Comparison of ENCODE assay signal across 8 mouse cellular contexts in the genomic region with DNA sequence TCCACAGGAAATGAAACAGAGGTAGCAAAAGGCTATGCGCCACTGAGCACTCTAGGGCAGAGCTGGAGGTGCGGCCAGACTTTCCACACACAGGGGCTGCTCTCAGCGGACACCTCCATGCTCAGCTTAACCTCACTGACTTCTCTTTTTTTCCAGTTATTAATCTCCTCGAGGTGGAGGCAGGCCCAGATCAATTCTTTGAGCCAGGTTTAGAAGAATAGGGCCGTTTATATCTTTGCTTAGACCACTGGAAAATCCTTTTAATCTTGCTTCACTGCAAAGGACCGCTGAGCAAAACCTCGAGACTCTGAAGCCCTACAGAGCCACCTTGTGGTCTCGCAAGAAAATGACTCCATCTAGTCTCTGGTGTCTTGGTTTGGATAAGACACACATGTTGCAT. TPM values are rescaled to one million over a fixed set of nuclear protein-coding genes. Genes with fewer than 3 reads are reported as not detected.
DNase-seq lines count a peak whose midpoint lies in the region; ATAC-seq and TF ChIP-seq lines count a peak whose summit lies in the region.

No protein-coding gene starts in this region.

- peak; percentile 61; the same call in 1 of the 2 replicates for ATAC-seq in embryonic facial prominence, embryonic 13.5 days (ENCODE audit: insufficient number of reproducible peaks, insufficient read depth, low FRiP score, low TSS enrichment, low read depth)

- H3K4me3 ChIP-seq in E14TG2a.4 (replicated peaks; ENCODE audit: low read length), result peak overlapping the region; percentile 50; the same call in 1 of the 2 replicates
- 0 out of 2 replicates have a peak overlapping the region, but pooled peaks have one; percentile 12 for H3K4me3 ChIP-seq in embryonic facial prominence, embryonic 13.5 days

- peak overlapping the region; percentile 45 for H3K4me2 ChIP-seq in embryonic facial prominence, embryonic 13.5 days

- peaks cover 15% of the 10 kb centered on the region for H3K4me1 ChIP-seq in E14TG2a.4 (replicated peaks; ENCODE audit: low read depth, low read length)
- H3K4me1 ChIP-seq in embryonic facial prominence, embryonic 13.5 days, result peaks cover 17% of the 10 kb centered on the region

- no peak overlapping the region for H3K27ac ChIP-seq in embryonic facial prominence, embryonic 13.5 days

- no peaks in the 10 kb centered on the region for H3K36me3 ChIP-seq in E14TG2a.4 (ENCODE audit: insufficient read depth, low read length)
- no peaks in the 10 kb centered on the region for H3K36me3 ChIP-seq in embryonic facial prominence, embryonic 13.5 days

- no peaks in the 10 kb centered on the region for H3K9me3 ChIP-seq in E14TG2a.4 (ENCODE audit: low read length)
- H3K9me3 ChIP-seq in embryonic facial prominence, embryonic 13.5 days, result no peaks in the 10 kb centered on the region

- peaks cover 20% of the 10 kb centered on the region for H3K27me3 ChIP-seq in E14TG2a.4 (ENCODE audit: insufficient read depth, low read length)
- H3K27me3 ChIP-seq in embryonic facial prominence, embryonic 13.5 days, result no peaks in the 10 kb centered on the region

- peak; percentile 57 for TF ChIP-seq CTCF in E14TG2a.4 (conservative IDR thresholded peaks at IDR 0.05; ENCODE audit: low read length)

- H3K9ac ChIP-seq in embryonic facial prominence, embryonic 13.5 days, result no peak overlapping the region

- peak; percentile 58 for DNase-seq in adrenal gland, postnatal 10 days
- DNase-seq in heart, postnatal 4 days, result peak; percentile 63
- peak; percentile 57 to 65 for DNase-seq in layer of hippocampus, postnatal 14 days (ENCODE audit: low spot score in 2 of 2)
- DNase-seq in lung, postnatal 4 days, result peak; percentile 24 to 33
- peak; percentile 45 for DNase-seq in right cerebral cortex, postnatal 25 days
- no peak for DNase-seq in urinary bladder, postnatal 25 days (ENCODE audit: low spot score)

- 7% methylated on average over 8 of the region's 8 CpGs for WGBS in embryonic facial prominence, embryonic 13.5 days

RNA-seq across cellular contexts. Expression of a gene that starts 15.8 kb away (rescaled TPM):
- total RNA-seq in adrenal gland, postnatal 10 days (2021), result 1 to 10 TPM; 3.1 to 7.2 TPM
- polyA plus RNA-seq in embryonic facial prominence, embryonic 13.5 days (2015; fragmentation: Nextera tagmentation; extraction: Ambion mirVana), result 7.8 and 9.0 TPM in 2 replicates
- 1 to 10 TPM; 5.4 to 5.7 TPM for total RNA-seq in heart, postnatal 4 days (2021)
- total RNA-seq in layer of hippocampus, postnatal 14 days (2021), result 10 to 100 TPM; 22.2 to 22.7 TPM
